Mouse (Mus musculus) C2C12 (cell line): ENCODE data around the gene Stap2.

Source experiments
- CEBPB ChIP-seq: IDR thresholded peaks from one replicate; pipeline ENCODE4 v1.6.1; 2011; ENCODE audit warnings: low read depth, mild to moderate bottlenecking, control low read depth, moderate library complexity
- CTCF ChIP-seq: IDR thresholded peaks from one replicate; pipeline ENCODE4 v1.5.1; 2011; ENCODE audit not compliant: control insufficient read depth, insufficient read depth, insufficient read length
- FOSL1 ChIP-seq: IDR thresholded peaks from one replicate; pipeline ENCODE4 v1.8.0; 2011; ENCODE audit warnings: mild to moderate bottlenecking, low read length; ENCODE audit not compliant: poor library complexity, insufficient read depth, severe bottlenecking
- MAX ChIP-seq: IDR thresholded peaks from one replicate; pipeline ENCODE4 v1.6.1; 2011; ENCODE audit warnings: mild to moderate bottlenecking, control low read depth
- MYOD1 ChIP-seq: IDR thresholded peaks from one replicate; pipeline ENCODE4 v1.6.1; 2011; ENCODE audit warnings: low read depth; ENCODE audit not compliant: control insufficient read depth, insufficient read length
- MYOG ChIP-seq: IDR thresholded peaks from one replicate; pipeline ENCODE4 v1.6.1; 2011; ENCODE audit not compliant: control insufficient read depth, insufficient read length; ENCODE audit errors: extremely low read depth
- USF1 ChIP-seq: IDR thresholded peaks from one replicate; pipeline ENCODE4 v1.6.1; 2011; ENCODE audit warnings: low read depth, mild to moderate bottlenecking, control low read depth, moderate library complexity

DNA sequence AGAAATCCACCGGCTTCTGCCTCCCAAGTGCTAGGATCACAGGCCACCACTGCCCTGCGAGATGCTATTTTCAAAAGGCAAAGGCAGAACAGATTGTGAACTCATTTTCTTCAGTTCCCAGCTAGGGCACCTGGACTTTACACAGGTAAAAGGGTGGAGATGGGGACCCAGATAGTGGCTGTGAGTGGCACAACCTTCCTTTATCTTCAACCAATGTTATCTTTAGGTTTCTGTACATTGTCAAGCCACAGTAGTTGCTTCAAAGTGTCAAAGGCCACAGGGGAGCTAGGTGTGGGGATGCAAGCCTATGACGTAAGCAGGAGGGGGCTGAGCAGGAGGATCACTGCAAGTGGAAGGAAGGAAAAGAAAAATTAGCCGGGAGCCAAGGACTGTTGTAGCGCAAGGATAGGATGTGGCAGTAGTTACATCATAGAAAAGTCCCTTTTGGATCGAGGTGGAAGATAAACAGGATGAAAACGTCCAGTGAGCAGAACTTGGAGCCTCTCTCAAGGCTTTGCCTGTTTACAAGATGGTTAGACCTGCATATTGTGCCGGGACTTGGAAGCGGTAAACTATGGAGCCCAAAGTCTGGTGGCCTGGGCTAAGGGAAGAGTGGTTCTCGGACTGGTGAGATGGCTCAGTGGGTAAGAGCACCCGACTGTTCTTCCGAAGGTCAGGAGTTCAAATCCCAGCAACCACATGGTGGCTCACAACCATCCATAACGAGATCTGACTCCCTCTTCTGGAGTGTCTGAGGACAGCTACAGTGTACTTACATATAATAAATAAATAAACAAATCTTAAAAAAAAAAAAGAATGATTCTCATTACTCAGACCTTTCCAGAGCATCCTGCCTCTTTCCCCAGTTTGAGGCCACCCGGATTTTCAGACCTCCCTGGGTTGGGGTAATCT lies 2.3 kb upstream of the Stap2 start:
- TF ChIP-seq CTCF (no peak), MAX (no peak), USF1 (no peak), MYOD1 (no peak), CEBPB (no peak), MYOG (no peak), FOSL1 (no peak)
